Mouse (Mus musculus): ENCODE measurements around the gene Cela3a. TPM values are rescaled to one million over a fixed set of nuclear protein-coding genes. Genes with fewer than 3 reads are reported as not detected.

Cela3a gene
- not detected in 2 replicates for polyA plus RNA-seq (2016; fragmentation: Nextera tagmentation; extraction: Ambion mirVana)

- no peak within 1 kb of the TSS for H3K4me3 ChIP-seq
- H3K4me1 ChIP-seq = no peaks in the 10 kb centered on the region
- WGBS = 87% methylated on average over 5 of the region's 5 CpGs
- DNase-seq (ENCODE audit: low spot score) = no peak
- H3K27me3 ChIP-seq (ENCODE audit: low read depth, poor library complexity, severe bottlenecking) = no peaks in the 10 kb centered on the region
- no peaks in the 10 kb centered on the region for H3K36me3 ChIP-seq
- no peak within 1 kb of the TSS for H3K27ac ChIP-seq (replicated peaks)
- H3K9me3 ChIP-seq (replicated peaks) = no peaks in the 10 kb centered on the region
Observed at GRCm38 (mm10) chr4:137409691-137410090, at the start of gene Cela3a. Gene Cela3a, minus strand, starts transcription at chr4:137409791.

GRCm38 (mm10) chr4:137458861-137459260, 49.3 kb upstream of the Cela3a start:
- no peak overlapping the region for H3K4me3 ChIP-seq
- no peaks in the 10 kb centered on the region for H3K27me3 ChIP-seq (ENCODE audit: low read depth, poor library complexity, severe bottlenecking)
- no peak overlapping the region for H3K27ac ChIP-seq (replicated peaks)
- H3K4me1 ChIP-seq = peaks cover 25% of the 10 kb centered on the region
- 76% methylated on average over 5 of the region's 5 CpGs for WGBS
- no peaks in the 10 kb centered on the region for H3K36me3 ChIP-seq
- no peak for DNase-seq (ENCODE audit: low spot score)
- H3K9me3 ChIP-seq (replicated peaks) = no peaks in the 10 kb centered on the region

- 89% methylated on average over 9 of the region's 9 CpGs for WGBS
- H3K9me3 ChIP-seq (replicated peaks) = no peaks in the 10 kb centered on the region
- no peak overlapping the region for H3K27ac ChIP-seq (replicated peaks)
- H3K36me3 ChIP-seq = no peaks in the 10 kb centered on the region
- H3K4me3 ChIP-seq = no peak overlapping the region
- H3K27me3 ChIP-seq (ENCODE audit: low read depth, poor library complexity, severe bottlenecking) = no peaks in the 10 kb centered on the region
- peaks cover 25% of the 10 kb centered on the region for H3K4me1 ChIP-seq
- no peak for DNase-seq (ENCODE audit: low spot score)
Observed at GRCm38 (mm10) chr4:137458310-137458709, 48.7 kb upstream of the Cela3a start.

- H3K27ac ChIP-seq (replicated peaks) = no peak overlapping the region
- H3K36me3 ChIP-seq = no peaks in the 10 kb centered on the region
- no peaks in the 10 kb centered on the region for H3K9me3 ChIP-seq (replicated peaks)
- H3K4me3 ChIP-seq = no peak overlapping the region
- 79% methylated on average over 4 of the region's 4 CpGs for WGBS
- peaks cover 23% of the 10 kb centered on the region for H3K4me1 ChIP-seq
- DNase-seq (ENCODE audit: low spot score) = no peak
- no peaks in the 10 kb centered on the region for H3K27me3 ChIP-seq (ENCODE audit: low read depth, poor library complexity, severe bottlenecking)
Observed at GRCm38 (mm10) chr4:137457292-137457691, 47.7 kb upstream of the Cela3a start.

GRCm38 (mm10) chr4:137456581-137456980, 47.0 kb upstream of the Cela3a start:
- Histone ChIP-seq H3K9me3 (replicated peaks) (no peaks in the 10 kb centered on the region), H3K36me3 (no peaks in the 10 kb centered on the region), H3K27ac (replicated peaks) (no peak overlapping the region), H3K4me1 (peaks cover 21% of the 10 kb centered on the region), H3K4me3 (no peak overlapping the region), H3K27me3 (ENCODE audit: low read depth, poor library complexity, severe bottlenecking) (no peaks in the 10 kb centered on the region)
- 90% methylated on average over 12 of the region's 12 CpGs for WGBS
- DNase-seq (ENCODE audit: low spot score) = no peak

- WGBS = 90% methylated on average over 14 of the region's 14 CpGs
- DNase-seq (ENCODE audit: low spot score) = no peak
- Histone ChIP-seq H3K4me3 (no peak overlapping the region), H3K4me1 (peaks cover 9% of the 10 kb centered on the region; the same call in 1 of the 2 replicates), H3K36me3 (no peaks in the 10 kb centered on the region), H3K27me3 (ENCODE audit: low read depth, poor library complexity, severe bottlenecking) (no peaks in the 10 kb centered on the region), H3K27ac (replicated peaks) (no peak overlapping the region), H3K9me3 (replicated peaks) (no peaks in the 10 kb centered on the region)
Observed at GRCm38 (mm10) chr4:137454582-137454981, 45.0 kb upstream of the Cela3a start.

GRCm38 (mm10) chr4:137453234-137453767, 43.7 kb upstream of the Cela3a start, which contains the start of gene 1700013G24Rik:
Gene 1700013G24Rik, plus strand, starts transcription at chr4:137453284.
- Histone ChIP-seq H3K36me3 (no peaks in the 10 kb centered on the region), H3K27me3 (ENCODE audit: low read depth, poor library complexity, severe bottlenecking) (no peaks in the 10 kb centered on the region), H3K4me3 (no peak within 1 kb of the TSS), H3K9me3 (replicated peaks) (no peaks in the 10 kb centered on the region), H3K4me1 (0 out of 2 replicates have a peak, but pooled peaks cover 4% of the 10 kb centered on the region), H3K27ac (replicated peaks) (0 out of 2 replicates have a peak within 1 kb of the TSS, but pooled peaks have one; percentile 10)
- no peak for DNase-seq (ENCODE audit: low spot score)
- 83% methylated on average over 8 of the region's 8 CpGs for WGBS

GRCm38 (mm10) chr4:137452190-137452589, 42.6 kb upstream of the Cela3a start:
- WGBS = 92% methylated on average over 6 of the region's 6 CpGs
- Histone ChIP-seq H3K4me3 (no peak overlapping the region), H3K9me3 (replicated peaks) (no peaks in the 10 kb centered on the region), H3K4me1 (0 out of 2 replicates have a peak, but pooled peaks cover 4% of the 10 kb centered on the region), H3K27ac (replicated peaks) (no peak overlapping the region), H3K27me3 (ENCODE audit: low read depth, poor library complexity, severe bottlenecking) (no peaks in the 10 kb centered on the region), H3K36me3 (no peaks in the 10 kb centered on the region)
- DNase-seq (ENCODE audit: low spot score) = no peak

GRCm38 (mm10) chr4:137449715-137450114, 40.1 kb upstream of the Cela3a start:
- Histone ChIP-seq H3K4me1 (0 out of 2 replicates have a peak, but pooled peaks cover 4% of the 10 kb centered on the region), H3K9me3 (replicated peaks) (no peaks in the 10 kb centered on the region), H3K27me3 (ENCODE audit: low read depth, poor library complexity, severe bottlenecking) (no peaks in the 10 kb centered on the region), H3K4me3 (no peak overlapping the region), H3K36me3 (no peaks in the 10 kb centered on the region), H3K27ac (replicated peaks) (no peak overlapping the region)
- WGBS = 89% methylated on average over 10 of the region's 10 CpGs
- no peak for DNase-seq (ENCODE audit: low spot score)

- Histone ChIP-seq H3K4me1 (0 out of 2 replicates have a peak, but pooled peaks cover 3% of the 10 kb centered on the region), H3K36me3 (no peaks in the 10 kb centered on the region), H3K27ac (replicated peaks) (no peak overlapping the region), H3K27me3 (ENCODE audit: low read depth, poor library complexity, severe bottlenecking) (no peaks in the 10 kb centered on the region), H3K9me3 (replicated peaks) (no peaks in the 10 kb centered on the region), H3K4me3 (no peak overlapping the region)
- WGBS = 73% methylated on average over 2 of the region's 2 CpGs
- no peak for DNase-seq (ENCODE audit: low spot score)
Observed at GRCm38 (mm10) chr4:137449132-137449531, 39.5 kb upstream of the Cela3a start.

- Histone ChIP-seq H3K9me3 (replicated peaks) (no peaks in the 10 kb centered on the region), H3K4me1 (no peaks in the 10 kb centered on the region), H3K36me3 (no peaks in the 10 kb centered on the region), H3K27me3 (ENCODE audit: low read depth, poor library complexity, severe bottlenecking) (no peaks in the 10 kb centered on the region), H3K27ac (replicated peaks) (no peak overlapping the region), H3K4me3 (no peak overlapping the region)
- 69% methylated on average over 2 of the region's 2 CpGs for WGBS
- DNase-seq (ENCODE audit: low spot score) = no peak
Observed at GRCm38 (mm10) chr4:137448641-137449040, 39.0 kb upstream of the Cela3a start.

- Histone ChIP-seq H3K9me3 (replicated peaks) (no peaks in the 10 kb centered on the region), H3K4me3 (no peak overlapping the region), H3K27ac (replicated peaks) (no peak overlapping the region), H3K27me3 (ENCODE audit: low read depth, poor library complexity, severe bottlenecking) (no peaks in the 10 kb centered on the region), H3K4me1 (no peaks in the 10 kb centered on the region), H3K36me3 (no peaks in the 10 kb centered on the region)
- no peak for DNase-seq (ENCODE audit: low spot score)
- WGBS = 78% methylated on average over 6 of the region's 6 CpGs
Observed at GRCm38 (mm10) chr4:137448197-137448596, 38.6 kb upstream of the Cela3a start.

GRCm38 (mm10) chr4:137447363-137448196, 38.0 kb upstream of the Cela3a start:
- no peak overlapping the region for H3K27ac ChIP-seq (replicated peaks)
- H3K4me3 ChIP-seq = no peak overlapping the region
- no peaks in the 10 kb centered on the region for H3K9me3 ChIP-seq (replicated peaks)
- no peaks in the 10 kb centered on the region for H3K36me3 ChIP-seq
- WGBS = 75% methylated on average over 7 of the region's 7 CpGs
- no peak for DNase-seq (ENCODE audit: low spot score)
- H3K4me1 ChIP-seq = no peaks in the 10 kb centered on the region
- H3K27me3 ChIP-seq (ENCODE audit: low read depth, poor library complexity, severe bottlenecking) = no peaks in the 10 kb centered on the region
